Mouse (Mus musculus) embryonic facial prominence, embryonic 11.5 days (tissue): ENCODE results near the gene Cacna1c. TPM values are rescaled to one million over a fixed set of nuclear protein-coding genes. Genes with fewer than 3 reads are reported as not detected.

Experiments
- ATAC-seq: fragments of 200-750 bp; cut with Nextera tagmentation; replicated peaks from 2 replicates; pipeline ENCODE4 v1.8.0; 2017; ENCODE audit warnings: low read depth; ENCODE audit not compliant: insufficient number of reproducible peaks, low FRiP score, low TSS enrichment
- DNase-seq: peaks from one replicate; pipeline ENCODE4 v3.0.0-alpha.2; 2015; ENCODE audit warnings: low spot score
- H3K27ac ChIP-seq: fragments of 300-500 bp; sonication (generic); replicated peaks from 2 replicates; pipeline ENCODE4 v1.5.1; 2014; ENCODE audit warnings: mild to moderate bottlenecking, low read depth, low read length, control low read depth
- H3K27me3 ChIP-seq: fragments of 300-500 bp; sonication (generic); 2 replicates; pipeline ENCODE4 v1.6.1; 2014; ENCODE audit warnings: mild to moderate bottlenecking, low read length, moderate library complexity, mixed read lengths; ENCODE audit not compliant: control insufficient read depth, insufficient read depth
- H3K36me3 ChIP-seq: fragments of 300-500 bp; sonication (generic); replicated peaks from 2 replicates; pipeline ENCODE4 v1.6.1; 2014; ENCODE audit warnings: low read depth, mild to moderate bottlenecking, low read length, moderate library complexity, mixed read lengths; ENCODE audit not compliant: control insufficient read depth, insufficient read depth
- H3K4me1 ChIP-seq: fragments of 300-500 bp; sonication (generic); 2 replicates; pipeline ENCODE4 v1.6.1; 2014; ENCODE audit warnings: low read length, mixed read lengths; ENCODE audit not compliant: control insufficient read depth, insufficient read depth
- H3K4me2 ChIP-seq: fragments of 300-500 bp; sonication (generic); 2 replicates; pipeline ENCODE4 v1.6.1; 2014; ENCODE audit warnings: low read depth, mild to moderate bottlenecking, control low read depth, low read length, moderate library complexity
- H3K4me3 ChIP-seq: fragments of 300-500 bp; sonication (generic); 2 replicates; pipeline ENCODE4 v1.5.1; 2014; ENCODE audit warnings: low read depth, low read length, control low read depth
- H3K9ac ChIP-seq: fragments of 300-500 bp; sonication (generic); replicated peaks from 2 replicates; pipeline ENCODE4 v1.6.1; 2014; ENCODE audit warnings: mild to moderate bottlenecking, control low read depth, low read length
- H3K9me3 ChIP-seq: fragments of 300-500 bp; sonication (generic); replicated peaks from 2 replicates; pipeline ENCODE4 v1.6.1; 2016; ENCODE audit warnings: mild to moderate bottlenecking, low read length, inconsistent platforms, mixed read lengths; ENCODE audit not compliant: control insufficient read depth
- WGBS: fragments of 180-500 bp; shearing (Covaris S2); extraction: QIAGEN DNeasy Blood & Tissue Kit; methylation state at CpG from one replicate; pipeline ENCODE4 v1.1.7; 2014; 5-methylcytosine and 5-hydroxymethylcytosine counted together
- polyA plus RNA-seq: library from polyadenylated mRNA; unstranded; fragments of >200 nt; fragmentation: Nextera tagmentation; extraction: Ambion mirVana; gene quantifications from 2 replicates; pipeline ENCODE4 v1.2.1, GENCODE M21; 2014

The Cacna1c gene
- polyA plus RNA-seq, 1 experiment from 2014 or later = 4.3 TPM

DNA sequence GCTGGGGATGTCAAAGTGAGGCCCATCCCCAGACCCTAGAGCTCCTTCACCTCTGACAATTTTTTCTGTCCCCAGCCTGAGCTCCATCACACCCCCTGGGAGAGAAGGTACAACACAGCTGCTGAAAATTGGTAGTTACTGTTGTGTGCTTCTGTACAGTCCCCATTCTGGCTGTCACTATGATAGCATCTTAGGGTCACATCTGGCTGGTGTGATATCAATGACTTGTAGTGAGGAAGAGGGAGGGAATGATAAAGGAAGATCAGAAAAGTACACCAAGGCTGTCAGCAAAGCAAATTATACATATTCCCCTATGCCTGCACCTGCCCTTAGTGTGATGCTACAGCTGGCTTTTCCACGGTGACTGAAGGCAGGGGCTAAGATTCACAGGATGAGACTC, 446.9 kb downstream of the Cacna1c start:
- Histone ChIP-seq H3K4me3 (no peak overlapping the region), H3K4me1 (no peaks in the 10 kb centered on the region), H3K9me3 (no peaks in the 10 kb centered on the region), H3K27me3 (no peaks in the 10 kb centered on the region), H3K27ac (no peak overlapping the region), H3K9ac (no peak overlapping the region), H3K4me2 (no peak overlapping the region), H3K36me3 (no peaks in the 10 kb centered on the region)
- DNase-seq = no peak
- WGBS = 89% methylated on average over 1 of the region's 1 CpGs
- ATAC-seq = no peak

DNA sequence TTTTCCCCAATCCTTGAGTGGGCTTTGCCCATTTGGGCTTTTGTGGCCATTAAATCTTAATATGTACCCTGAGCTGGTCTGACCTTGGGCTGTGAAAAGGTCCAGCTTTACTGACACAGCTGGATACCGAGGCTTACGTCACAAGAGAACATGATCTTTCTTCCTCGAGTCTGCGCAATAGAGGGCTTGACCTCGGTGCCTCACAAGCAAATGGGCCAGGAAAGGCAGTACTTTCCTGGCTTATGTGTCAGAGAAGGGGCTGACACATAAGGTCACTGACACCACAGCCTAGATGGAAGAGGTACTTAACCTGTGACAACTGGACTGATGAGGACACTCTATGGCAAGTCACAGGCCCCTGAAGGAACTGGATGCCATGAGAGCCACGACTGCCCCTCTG, 453.5 kb downstream of the Cacna1c start:
- Histone ChIP-seq H3K27ac (no peak overlapping the region), H3K36me3 (no peaks in the 10 kb centered on the region), H3K27me3 (no peaks in the 10 kb centered on the region), H3K4me2 (no peak overlapping the region), H3K4me1 (no peaks in the 10 kb centered on the region), H3K4me3 (no peak overlapping the region), H3K9me3 (no peaks in the 10 kb centered on the region), H3K9ac (no peak overlapping the region)
- 74% methylated on average over 6 of the region's 6 CpGs for WGBS
- ATAC-seq (no peak), DNase-seq (no peak)

DNA sequence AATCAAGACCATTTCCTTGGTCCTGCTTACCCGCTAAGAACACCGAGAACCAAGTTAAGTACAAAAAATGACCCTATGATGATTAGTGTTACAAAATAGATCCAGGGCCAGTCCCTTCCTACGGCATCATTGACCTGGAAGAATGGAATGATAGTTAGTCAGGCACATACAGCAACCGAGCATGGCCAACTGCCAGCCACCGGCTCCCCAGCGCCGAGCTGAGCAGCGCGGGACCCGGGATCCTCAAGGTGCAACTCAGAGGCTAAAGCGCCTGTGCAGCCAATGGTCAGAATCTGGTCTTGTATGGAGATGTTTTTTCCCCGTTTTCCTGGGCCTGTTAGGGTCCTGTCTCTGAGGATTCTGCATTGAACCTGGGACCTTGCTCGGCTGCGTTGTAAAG, 454.4 kb downstream of the Cacna1c start:
- WGBS = 93% methylated on average over 14 of the region's 14 CpGs
- no peak overlapping the region for H3K4me2 ChIP-seq
- H3K27ac ChIP-seq = no peak overlapping the region
- H3K9me3 ChIP-seq = no peaks in the 10 kb centered on the region
- no peak overlapping the region for H3K9ac ChIP-seq
- H3K4me3 ChIP-seq = no peak overlapping the region
- H3K36me3 ChIP-seq = no peaks in the 10 kb centered on the region
- H3K4me1 ChIP-seq = no peaks in the 10 kb centered on the region
- DNase-seq (no peak), ATAC-seq (no peak)
- H3K27me3 ChIP-seq = no peaks in the 10 kb centered on the region

DNA sequence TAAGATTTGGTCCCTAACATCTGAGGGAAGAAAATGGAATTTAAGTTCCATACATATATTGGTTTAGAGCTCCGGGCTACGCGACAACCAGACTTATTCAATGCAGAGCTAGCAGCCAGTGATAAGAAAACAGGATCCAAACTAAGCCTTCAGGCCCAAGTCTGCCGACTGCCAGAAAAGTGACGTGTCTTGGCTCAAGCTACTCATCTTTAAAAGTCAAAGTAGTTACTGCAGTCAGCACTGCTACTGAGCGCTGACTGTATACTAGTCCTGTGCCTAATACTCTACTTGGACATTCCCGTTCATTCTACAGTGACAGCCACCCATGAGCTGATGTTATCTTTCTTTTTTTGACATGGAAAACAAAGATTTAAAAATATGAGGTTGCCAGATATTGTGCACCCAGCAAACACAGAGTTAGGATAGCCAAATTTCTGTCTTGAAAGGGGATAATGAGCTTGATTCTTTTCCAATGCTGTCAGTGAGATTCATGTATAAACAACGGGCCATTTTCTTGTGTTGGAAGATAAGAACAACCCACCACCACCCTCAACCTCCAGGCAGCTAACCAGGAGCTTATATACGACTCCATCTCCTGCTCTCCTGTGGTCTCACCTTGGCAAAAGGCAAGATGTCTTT, 456.1 kb downstream of the Cacna1c start:
- no peak overlapping the region for H3K27ac ChIP-seq
- DNase-seq (no peak), ATAC-seq (no peak)
- H3K4me2 ChIP-seq = no peak overlapping the region
- no peaks in the 10 kb centered on the region for H3K9me3 ChIP-seq
- WGBS = 87% methylated on average over 9 of the region's 9 CpGs
- no peaks in the 10 kb centered on the region for H3K4me1 ChIP-seq
- H3K9ac ChIP-seq = no peak overlapping the region
- H3K4me3 ChIP-seq = no peak overlapping the region
- no peaks in the 10 kb centered on the region for H3K27me3 ChIP-seq
- H3K36me3 ChIP-seq = no peaks in the 10 kb centered on the region

DNA sequence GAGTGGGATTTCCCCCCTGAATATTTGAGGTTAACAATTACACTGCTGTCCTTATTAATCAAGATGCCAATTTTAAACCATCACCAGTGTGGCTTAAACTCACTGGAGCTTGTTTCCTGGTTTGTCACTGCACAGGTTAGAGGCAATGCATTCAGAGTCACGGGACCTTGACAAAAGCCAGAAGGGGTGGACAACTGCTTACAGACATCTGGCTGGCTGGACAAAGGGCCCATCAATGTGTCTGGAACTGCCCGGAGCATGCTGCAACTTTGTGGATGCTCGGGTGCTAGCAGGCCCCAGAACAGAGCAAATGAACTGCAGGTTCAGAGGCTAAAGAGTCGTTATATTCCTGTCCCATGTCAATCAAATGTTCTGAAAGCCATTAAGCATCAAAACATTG, 456.9 kb downstream of the Cacna1c start:
- H3K27ac ChIP-seq = no peak overlapping the region
- H3K4me2 ChIP-seq = no peak overlapping the region
- H3K9me3 ChIP-seq = no peaks in the 10 kb centered on the region
- no peaks in the 10 kb centered on the region for H3K36me3 ChIP-seq
- ATAC-seq (no peak), DNase-seq (no peak)
- no peaks in the 10 kb centered on the region for H3K27me3 ChIP-seq
- H3K4me1 ChIP-seq = no peaks in the 10 kb centered on the region
- H3K4me3 ChIP-seq = no peak overlapping the region
- 59% methylated on average over 4 of the region's 4 CpGs for WGBS
- no peak overlapping the region for H3K9ac ChIP-seq

DNA sequence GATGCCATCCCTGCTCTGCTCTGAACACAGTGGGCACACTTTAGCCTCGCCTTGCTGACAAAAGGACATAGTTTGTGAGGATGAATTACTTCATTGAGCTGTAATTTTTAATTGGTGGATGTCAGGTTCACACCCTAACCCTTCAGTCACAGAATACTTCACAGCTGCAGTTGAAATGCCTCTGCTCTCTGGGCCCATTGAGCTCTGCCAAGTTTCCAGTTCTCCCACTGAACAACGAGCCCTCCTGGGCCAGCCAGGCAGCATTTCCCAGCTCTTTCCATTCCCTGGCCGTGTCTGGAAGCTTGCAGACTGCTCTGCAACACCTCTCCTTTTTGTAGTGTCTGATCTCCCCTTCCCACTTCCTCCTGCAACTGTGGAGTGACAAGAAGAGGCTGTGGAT, 457.6 kb downstream of the Cacna1c start:
- H3K9ac ChIP-seq = no peak overlapping the region
- ATAC-seq = no peak
- WGBS = 70% methylated on average over 3 of the region's 3 CpGs

DNA sequence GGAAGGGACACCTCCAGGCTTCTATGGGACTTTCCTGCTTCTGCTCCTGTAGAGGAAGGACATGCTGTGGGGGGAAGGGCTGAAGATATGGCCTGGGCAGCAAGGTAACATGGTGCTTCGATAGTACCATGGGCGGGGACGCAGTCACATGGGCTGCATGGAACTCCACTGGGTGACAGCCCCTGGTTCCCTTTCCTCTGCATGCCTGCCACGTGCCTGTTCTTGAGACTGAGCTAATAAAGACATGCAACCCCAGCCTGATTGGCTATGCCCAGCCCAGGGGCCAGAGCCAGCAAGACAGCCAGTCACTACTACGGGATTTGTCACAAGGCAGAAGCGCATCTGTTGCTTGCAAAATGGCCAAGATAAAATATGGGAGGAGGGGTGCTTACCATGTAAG, 459.1 kb downstream of the Cacna1c start:
- Histone ChIP-seq H3K9ac (no peak overlapping the region), H3K27me3 (no peaks in the 10 kb centered on the region), H3K4me3 (no peak overlapping the region)

More for the DNA sequence above, 457.6 kb downstream of the Cacna1c start:
- no peak for DNase-seq
- no peak overlapping the region for H3K4me3 ChIP-seq
- no peaks in the 10 kb centered on the region for H3K9me3 ChIP-seq
- H3K36me3 ChIP-seq = no peaks in the 10 kb centered on the region
- H3K27me3 ChIP-seq = no peaks in the 10 kb centered on the region
- H3K4me2 ChIP-seq = no peak overlapping the region
- H3K4me1 ChIP-seq = no peaks in the 10 kb centered on the region
- H3K27ac ChIP-seq = no peak overlapping the region

DNA sequence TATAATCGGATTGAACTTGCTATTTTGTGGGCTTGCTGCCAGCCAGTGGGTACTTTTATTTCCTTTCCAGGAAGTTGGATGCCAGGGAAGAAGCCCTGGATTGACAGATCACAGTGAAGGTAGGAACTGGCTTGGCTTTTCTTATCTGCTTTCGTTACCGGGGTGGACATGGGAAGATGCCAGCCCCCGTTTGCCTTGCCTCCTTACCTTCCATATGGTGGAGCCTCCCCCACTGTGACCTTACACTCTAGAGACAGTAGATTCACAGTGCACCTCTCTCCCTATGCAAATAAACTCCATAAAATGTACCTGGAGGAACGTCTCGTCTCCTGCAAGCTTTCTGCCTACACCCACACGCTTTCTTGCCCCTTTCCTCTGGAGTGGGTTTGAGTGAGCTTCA, 459.7 kb downstream of the Cacna1c start:
- no peak overlapping the region for H3K9ac ChIP-seq
- H3K4me1 ChIP-seq = no peaks in the 10 kb centered on the region
- ATAC-seq (no peak), DNase-seq (no peak)
- H3K4me3 ChIP-seq = no peak overlapping the region
- H3K27me3 ChIP-seq = no peaks in the 10 kb centered on the region
- no peaks in the 10 kb centered on the region for H3K9me3 ChIP-seq
- H3K4me2 ChIP-seq = no peak overlapping the region
- no peak overlapping the region for H3K27ac ChIP-seq
- 78% methylated on average over 7 of the region's 7 CpGs for WGBS
- no peaks in the 10 kb centered on the region for H3K36me3 ChIP-seq

More for the DNA sequence above, 459.1 kb downstream of the Cacna1c start:
- no peak for ATAC-seq
- DNase-seq = no peak
- Histone ChIP-seq H3K36me3 (no peaks in the 10 kb centered on the region), H3K27ac (no peak overlapping the region), H3K4me1 (no peaks in the 10 kb centered on the region), H3K9me3 (no peaks in the 10 kb centered on the region), H3K4me2 (no peak overlapping the region)
- 77% methylated on average over 6 of the region's 6 CpGs for WGBS
